Mouse (Mus musculus) heart, embryonic 13.5 days (tissue): ENCODE data around the gene 4930524B15Rik. TPM values are rescaled to one million over a fixed set of nuclear protein-coding genes. Genes with fewer than 3 reads are reported as not detected.

Source experiments
- ATAC-seq: fragments of 200-750 bp; cut with Nextera tagmentation; 2 replicates; pipeline ENCODE4 v1.8.0; 2017; ENCODE audit warnings: moderate TSS enrichment; ENCODE audit not compliant: insufficient number of reproducible peaks, low FRiP score, low TSS enrichment; ENCODE audit errors: extremely low read depth
- H3K27ac ChIP-seq: fragments of 300-500 bp; sonication (generic); replicated peaks from 2 replicates; pipeline ENCODE4 v1.5.1; 2015; ENCODE audit warnings: moderate library complexity, mild to moderate bottlenecking, inconsistent platforms
- H3K27me3 ChIP-seq: fragments of 300-500 bp; sonication (generic); replicated peaks from 2 replicates; pipeline ENCODE4 v1.6.1; 2015; ENCODE audit warnings: mild to moderate bottlenecking, inconsistent platforms
- H3K36me3 ChIP-seq: fragments of 300-500 bp; sonication (generic); 2 replicates; pipeline ENCODE4 v1.6.1; 2015; ENCODE audit warnings: mild to moderate bottlenecking, inconsistent platforms
- H3K4me1 ChIP-seq: fragments of 300-500 bp; sonication (generic); 2 replicates; pipeline ENCODE4 v1.6.1; 2015; ENCODE audit warnings: inconsistent platforms
- H3K4me2 ChIP-seq: fragments of 300-500 bp; sonication (generic); 2 replicates; pipeline ENCODE4 v1.6.1; 2015; ENCODE audit warnings: inconsistent platforms, mild to moderate bottlenecking, moderate library complexity
- H3K4me3 ChIP-seq: fragments of 300-500 bp; sonication (generic); 2 replicates; pipeline ENCODE4 v1.5.1; 2015; ENCODE audit warnings: moderate library complexity, mild to moderate bottlenecking, inconsistent platforms
- H3K9ac ChIP-seq: fragments of 300-500 bp; sonication (generic); 2 replicates; pipeline ENCODE4 v1.6.1; 2015; ENCODE audit warnings: inconsistent platforms, mild to moderate bottlenecking, moderate library complexity
- H3K9me3 ChIP-seq: fragments of 300-500 bp; sonication (generic); 2 replicates; pipeline ENCODE4 v1.6.1; 2016; ENCODE audit warnings: inconsistent platforms
- WGBS: fragments of 180-500 bp; shearing (Covaris S2); methylation state at CpG from one replicate; pipeline ENCODE4 v1.1.7; 2015; ENCODE audit warnings: mixed read lengths; 5-methylcytosine and 5-hydroxymethylcytosine counted together
- polyA plus RNA-seq: library from polyadenylated mRNA; unstranded; fragments of >200 nt; fragmentation: Nextera tagmentation; extraction: Ambion mirVana; gene quantifications from 2 replicates; pipeline ENCODE4 v1.2.1, GENCODE M21; 2015

4930524B15Rik gene
- polyA plus RNA-seq, 1 experiment from 2014 or later: 0.39 TPM

DNA sequence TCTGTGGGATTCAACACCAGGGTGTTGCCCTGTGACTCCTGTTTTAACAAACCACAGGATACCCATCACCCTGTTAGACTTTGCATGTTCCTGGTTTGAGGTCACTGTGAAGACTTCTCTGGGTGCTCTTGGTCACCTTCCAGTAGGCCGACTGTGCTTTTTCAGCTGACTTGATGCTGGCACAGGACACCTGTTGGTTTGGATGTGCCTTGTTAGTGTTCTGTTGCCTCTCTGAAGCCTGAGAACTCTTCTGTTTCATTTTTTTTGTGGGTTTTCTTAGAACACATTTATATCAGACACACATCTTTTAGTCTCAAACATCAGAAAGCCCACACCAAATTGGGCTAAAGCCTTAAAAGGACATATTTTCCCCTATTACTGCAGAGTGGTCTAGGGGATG lies 48.2 kb downstream of the 4930524B15Rik start:
- ATAC-seq: no peak
- no peaks in the 10 kb centered on the region for H3K9me3 ChIP-seq
- H3K36me3 ChIP-seq: no peaks in the 10 kb centered on the region
- H3K9ac ChIP-seq: no peak overlapping the region
- H3K4me2 ChIP-seq: no peak overlapping the region
- H3K4me1 ChIP-seq: peaks cover 18% of the 10 kb centered on the region
- no peak overlapping the region for H3K27ac ChIP-seq
- H3K4me3 ChIP-seq: no peak overlapping the region
- 52% methylated on average over 1 of the region's 1 CpGs for WGBS
- H3K27me3 ChIP-seq: no peaks in the 10 kb centered on the region; the same call in 1 of the 2 replicates

DNA sequence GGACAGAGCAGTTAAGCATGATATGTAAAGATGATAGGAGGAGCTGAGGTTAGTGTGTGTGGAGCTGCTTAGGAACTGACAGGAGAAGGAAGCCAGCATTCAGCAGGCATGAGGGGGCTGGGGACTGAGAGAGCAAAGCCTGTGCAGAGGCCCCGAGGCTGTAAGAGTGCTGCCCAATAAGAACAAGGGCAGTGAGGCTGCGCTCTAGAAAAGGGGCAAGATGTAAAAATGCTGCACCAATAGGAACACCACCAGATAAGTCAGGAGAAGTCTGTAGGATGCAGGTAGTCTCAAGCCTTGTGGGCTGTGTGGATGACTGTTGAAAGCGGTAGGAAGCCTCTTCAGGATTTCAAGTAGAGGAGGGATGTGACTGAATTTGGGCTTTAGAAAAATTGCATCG lies 52.8 kb downstream of the 4930524B15Rik start:
- no peaks in the 10 kb centered on the region for H3K9me3 ChIP-seq
- H3K4me3 ChIP-seq: no peak overlapping the region
- H3K4me1 ChIP-seq: peaks cover 3% of the 10 kb centered on the region; the same call in 1 of the 2 replicates
- 38% methylated on average over 4 of the region's 4 CpGs for WGBS
- no peaks in the 10 kb centered on the region for H3K36me3 ChIP-seq
- peaks cover 14% of the 10 kb centered on the region for H3K27me3 ChIP-seq
- H3K27ac ChIP-seq: no peak overlapping the region
- H3K4me2 ChIP-seq: 0 out of 2 replicates have a peak overlapping the region, but pooled peaks have one; percentile 3
- ATAC-seq: no peak
- H3K9ac ChIP-seq: no peak overlapping the region

DNA sequence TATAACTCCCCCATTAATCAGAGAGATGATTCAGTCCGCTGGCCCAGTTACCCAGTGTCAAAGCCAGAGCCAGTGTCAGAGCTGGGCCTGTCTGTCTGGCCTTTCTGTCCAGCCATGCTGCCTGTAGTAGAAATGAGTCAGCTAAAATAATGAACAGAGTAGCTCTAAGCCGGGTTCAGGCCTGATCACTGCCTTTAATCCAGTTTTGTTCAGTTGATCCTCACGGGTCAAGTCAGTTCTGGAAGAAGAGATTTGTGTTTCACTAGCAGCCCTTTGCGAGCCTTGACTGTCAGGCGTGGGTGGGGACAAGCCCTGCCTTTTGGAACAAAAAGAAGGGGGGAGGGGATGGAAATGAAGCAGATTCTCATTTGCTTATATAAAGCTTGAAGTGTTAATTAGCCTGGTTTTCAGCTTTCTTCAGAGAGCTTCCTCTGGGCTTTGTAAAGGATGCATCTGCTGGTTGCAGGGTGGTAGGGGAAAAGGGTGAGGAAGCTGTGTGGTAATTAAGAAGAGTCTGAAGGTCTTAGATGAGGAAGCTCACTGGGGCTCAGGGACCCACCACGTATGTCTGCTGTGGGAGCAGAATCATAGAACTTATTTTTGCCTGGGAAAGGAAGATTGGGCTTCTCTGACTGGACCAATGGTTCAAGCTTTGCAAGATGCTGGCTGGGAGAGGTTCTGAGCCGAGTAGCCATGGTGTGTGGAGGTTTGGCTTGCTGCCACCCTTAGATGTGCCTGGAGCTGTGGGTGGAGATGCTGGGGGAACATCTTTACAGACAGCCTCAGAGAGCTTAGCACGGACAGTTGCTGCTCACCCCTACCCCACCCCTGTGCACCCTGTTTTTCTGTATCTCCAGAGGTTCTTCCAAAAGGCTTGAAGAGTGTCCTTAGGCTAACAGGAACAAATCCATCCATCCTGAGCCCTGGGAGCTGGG lies 54.9 kb downstream of the 4930524B15Rik start:
- WGBS: 44% methylated on average over 8 of the region's 8 CpGs
- H3K9ac ChIP-seq: no peak overlapping the region
- ATAC-seq: no peak

DNA sequence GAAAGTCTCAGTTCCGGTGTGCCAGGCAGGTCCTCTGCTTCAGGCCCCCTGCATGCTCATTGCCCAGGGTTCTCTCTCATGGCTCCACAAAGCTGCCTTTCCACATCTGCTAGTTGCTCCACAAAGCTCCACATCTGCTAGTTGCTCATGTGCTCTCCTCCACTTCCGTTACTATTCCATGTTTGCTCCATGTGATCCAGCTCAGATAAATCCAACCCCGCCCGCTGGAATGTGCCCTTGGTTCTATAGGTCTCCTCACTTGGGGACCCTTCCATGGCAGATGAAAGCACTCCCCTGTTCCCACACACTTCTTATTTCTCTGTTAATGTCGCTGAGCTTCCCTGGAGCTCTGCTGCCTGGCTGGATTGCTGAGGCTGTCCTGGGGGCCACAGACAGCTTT lies 61.2 kb downstream of the 4930524B15Rik start:
- Histone ChIP-seq H3K4me2 (no peak overlapping the region), H3K9me3 (no peaks in the 10 kb centered on the region), H3K36me3 (no peaks in the 10 kb centered on the region), H3K27ac (no peak overlapping the region), H3K27me3 (0 out of 2 replicates have a peak, but pooled peaks cover 9% of the 10 kb centered on the region), H3K4me1 (no peaks in the 10 kb centered on the region), H3K9ac (no peak overlapping the region), H3K4me3 (no peak overlapping the region)
- ATAC-seq: no peak
- 64% methylated on average over 5 of the region's 5 CpGs for WGBS

More for the DNA sequence above, 54.9 kb downstream of the 4930524B15Rik start:
- H3K4me3 ChIP-seq: no peak overlapping the region
- peaks cover 3% of the 10 kb centered on the region; the same call in 1 of the 2 replicates for H3K4me1 ChIP-seq
- no peaks in the 10 kb centered on the region for H3K9me3 ChIP-seq
- peaks cover 14% of the 10 kb centered on the region for H3K27me3 ChIP-seq
- no peaks in the 10 kb centered on the region for H3K36me3 ChIP-seq
- no peak overlapping the region for H3K4me2 ChIP-seq
- no peak overlapping the region for H3K27ac ChIP-seq

DNA sequence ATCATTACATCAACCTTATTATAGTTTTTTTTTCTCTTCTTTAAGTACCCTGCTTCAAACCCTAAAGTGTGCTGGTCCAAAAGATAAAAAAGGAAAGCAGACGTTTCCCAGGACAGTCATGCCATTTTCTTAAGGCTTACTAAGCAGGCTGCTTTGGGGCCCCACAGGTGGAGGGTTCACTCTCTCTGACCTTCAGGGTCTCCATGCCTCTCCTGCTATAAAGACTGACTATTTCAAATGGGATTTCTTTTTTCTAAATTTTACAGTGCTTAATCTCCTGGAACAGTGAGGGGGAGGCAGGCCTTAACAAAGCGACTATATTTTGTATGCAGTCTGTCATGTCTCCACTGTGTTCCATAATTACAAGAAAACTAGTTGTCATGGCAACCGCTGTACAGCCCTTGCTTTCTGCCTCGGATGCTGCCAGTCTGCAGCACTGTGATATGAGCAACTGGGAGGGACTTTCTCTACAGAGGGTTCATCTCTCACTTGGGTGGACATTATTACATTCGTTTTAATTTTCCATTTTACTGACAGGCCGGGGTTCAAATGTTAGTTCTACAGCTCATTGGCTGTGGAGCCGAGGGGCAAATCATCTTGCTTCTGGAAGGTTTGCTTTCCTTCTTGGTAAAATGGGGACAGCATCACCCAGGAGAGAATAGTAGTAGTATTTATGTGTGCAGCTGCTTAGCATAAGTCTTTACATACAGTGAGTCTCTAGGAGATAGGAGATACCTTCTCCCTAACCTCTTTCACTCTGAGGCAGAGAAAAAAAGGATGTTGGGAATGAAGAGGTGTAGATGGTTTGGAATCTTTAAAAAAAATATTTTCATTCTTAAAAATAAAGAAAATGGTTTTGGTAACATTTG lies 62.3 kb downstream of the 4930524B15Rik start:
- no peak overlapping the region for H3K4me3 ChIP-seq
- 64% methylated on average over 7 of the region's 7 CpGs for WGBS
- H3K4me2 ChIP-seq: no peak overlapping the region
- H3K36me3 ChIP-seq: no peaks in the 10 kb centered on the region
- H3K27me3 ChIP-seq: 0 out of 2 replicates have a peak, but pooled peaks cover 9% of the 10 kb centered on the region
- no peaks in the 10 kb centered on the region for H3K4me1 ChIP-seq
- no peak overlapping the region for H3K9ac ChIP-seq
- H3K9me3 ChIP-seq: no peaks in the 10 kb centered on the region
- H3K27ac ChIP-seq: no peak overlapping the region
- no peak for ATAC-seq

DNA sequence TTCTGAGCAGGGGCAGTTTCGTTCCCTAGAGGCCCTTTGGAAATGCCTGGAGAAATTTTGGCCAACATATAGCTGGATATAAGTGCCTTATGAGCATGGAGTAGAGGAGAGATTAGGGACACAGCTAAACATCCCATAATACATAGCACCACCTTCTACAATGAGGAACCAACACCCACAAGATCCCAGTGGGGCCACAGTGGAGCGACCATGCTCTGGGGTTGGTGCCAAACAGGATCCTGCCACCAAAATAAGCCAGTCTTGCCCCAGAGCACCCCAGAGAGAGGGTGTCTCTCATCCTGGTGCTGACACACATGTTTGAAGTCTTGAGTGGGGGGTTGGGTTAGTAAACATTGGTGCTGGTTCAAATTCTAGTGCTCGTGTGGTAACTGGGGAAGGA lies 63.2 kb downstream of the 4930524B15Rik start:
- no peak overlapping the region for H3K27ac ChIP-seq
- no peaks in the 10 kb centered on the region for H3K9me3 ChIP-seq
- no peak overlapping the region for H3K4me3 ChIP-seq
- WGBS: 77% methylated on average over 3 of the region's 3 CpGs
- ATAC-seq: no peak
- no peaks in the 10 kb centered on the region for H3K36me3 ChIP-seq
- H3K4me2 ChIP-seq: no peak overlapping the region
- H3K9ac ChIP-seq: no peak overlapping the region
- H3K27me3 ChIP-seq: 0 out of 2 replicates have a peak, but pooled peaks cover 9% of the 10 kb centered on the region
- no peaks in the 10 kb centered on the region for H3K4me1 ChIP-seq

Other genes starting within 250 kb of the 4930524B15Rik start
- 6.2 and 6.7 TPM in 2 replicates for gene Cpeb4, start 93.4 kb upstream of the 4930524B15Rik start, polyA plus RNA-seq
- 0.88 and 0.97 TPM in 2 replicates for gene Nsg2, start 34.9 kb downstream of the 4930524B15Rik start, polyA plus RNA-seq
- 0.15 TPM in 1 of 2 replicates, not detected in the other for gene Il9r, start 234.7 kb downstream of the 4930524B15Rik start, polyA plus RNA-seq
- 44.9 and 46.7 TPM in 2 replicates for gene Snrnp25, start 239.8 kb downstream of the 4930524B15Rik start, polyA plus RNA-seq